Mouse (Mus musculus): ENCODE measurements around the gene Galk1. TPM values are rescaled to one million over a fixed set of nuclear protein-coding genes. Genes with fewer than 3 reads are reported as not detected.

The Galk1 gene
- total RNA-seq, 2 experiments from 2014 or later = 14.8 to 19.2 TPM

- no peak for DNase-seq
Measured at GRCm38 (mm10) chr11:115982472-115982871, 30.0 kb downstream of the Galk1 start.

GRCm38 (mm10) chr11:115975544-115975943 lies 37.0 kb downstream of the Galk1 start:
- DNase-seq = no peak

GRCm38 (mm10) chr11:115975083-115975420 lies 37.5 kb downstream of the Galk1 start:
- DNase-seq = no peak

- peak; percentile 25 for DNase-seq
Measured at GRCm38 (mm10) chr11:115974309-115975082, 38.0 kb downstream of the Galk1 start, which contains the start of gene Itgb4. TSS of gene Itgb4 (plus strand) at chr11:115974709.

GRCm38 (mm10) chr11:115971016-115971415 lies 41.5 kb downstream of the Galk1 start:
- no peak for DNase-seq

- no peak for DNase-seq
Measured at GRCm38 (mm10) chr11:115970006-115970673, 42.4 kb downstream of the Galk1 start.

- no peak for DNase-seq
Measured at GRCm38 (mm10) chr11:115968731-115969405, 43.7 kb downstream of the Galk1 start.

- DNase-seq = no peak
Measured at GRCm38 (mm10) chr11:115964977-115965604, 47.4 kb downstream of the Galk1 start.

- DNase-seq = no peak
Measured at GRCm38 (mm10) chr11:115962651-115963412, 49.7 kb downstream of the Galk1 start.

GRCm38 (mm10) chr11:115959018-115959417 lies 53.5 kb downstream of the Galk1 start:
- no peak for DNase-seq

Other genes with a start within 250 kb of the Galk1 start
- gene Tmem94, start 247.3 kb downstream of the Galk1 start, total RNA-seq (2021) = 10 to 100 TPM; 55.6 to 60.0 TPM
- 10 to 100 TPM; 16.8 to 22.7 TPM for gene Caskin2, start 199.1 kb downstream of the Galk1 start, total RNA-seq (2021)
- gene Tsen54, start 198.0 kb downstream of the Galk1 start, total RNA-seq (2021) = 10 to 100 TPM; 10.3 to 11.1 TPM
- gene Llgl2, start 188.7 kb downstream of the Galk1 start, total RNA-seq (2021) = 10 to 100 TPM; 16.5 to 17.4 TPM
- gene Myo15b, start 154.3 kb downstream of the Galk1 start, total RNA-seq (2021) = not detected
- 1 to 10 TPM; 3.6 to 4.1 TPM for gene Smim5, start 112.8 kb downstream of the Galk1 start, total RNA-seq (2021)
- gene Smim6, start 100.7 kb downstream of the Galk1 start, total RNA-seq (2021) = not detected
- gene Sap30bp, start 79.4 kb downstream of the Galk1 start, total RNA-seq (2021) = 10 to 100 TPM; 16.6 to 24.5 TPM
- 1 to 10 TPM; 5.4 to 9.1 TPM for gene Recql5, start 79.2 kb downstream of the Galk1 start, total RNA-seq (2021)
- gene Itgb4, start 38.0 kb downstream of the Galk1 start, total RNA-seq (2021) = 1 to 10 TPM; 4.6 to 4.9 TPM
- 100 to 1,000 TPM; 252 TPM for gene H3f3b, start 15.2 kb upstream of the Galk1 start, total RNA-seq (2021)
- gene Unk, start 17.6 kb upstream of the Galk1 start, total RNA-seq (2021) = 10 to 100 TPM; 13.6 to 15.8 TPM
- under 1 TPM; 0.45 TPM for gene Unc13d, start 65.2 kb upstream of the Galk1 start, total RNA-seq (2021)
- gene Wbp2, start 74.3 kb upstream of the Galk1 start, total RNA-seq (2021) = 10 to 100 TPM; 64.8 to 66.8 TPM
- gene Trim47, start 114.5 kb upstream of the Galk1 start, total RNA-seq (2021) = 10 to 100 TPM; 21.9 to 31.7 TPM
- 1 to 10 TPM; 3.3 to 3.6 TPM for gene Trim65, start 118.4 kb upstream of the Galk1 start, total RNA-seq (2021)
- gene Mrpl38, start 126.1 kb upstream of the Galk1 start, total RNA-seq (2021) = 10 to 100 TPM; 40.8 to 46.2 TPM
- gene Fbf1, start 155.4 kb upstream of the Galk1 start, total RNA-seq (2021) = 10 to 100 TPM; 13.8 to 18.2 TPM
- gene Ten1, start 186.1 kb upstream of the Galk1 start, total RNA-seq (2021) = 10 to 100 TPM; 28.5 to 31.3 TPM
- gene Acox1, start 186.3 kb upstream of the Galk1 start, total RNA-seq (2021) = 10 to 100 TPM; 39.1 to 41.4 TPM
- under 1 TPM; 0.09 to 0.34 TPM for gene Evpl, start 225.4 kb upstream of the Galk1 start, total RNA-seq (2021)